Mouse (Mus musculus): ENCODE results near the gene Frmpd2. TPM values are rescaled to one million over a fixed set of nuclear protein-coding genes. Genes with fewer than 3 reads are reported as not detected.

Frmpd2 gene
- total and polyA plus RNA-seq, 2 experiments: not detected

DNA sequence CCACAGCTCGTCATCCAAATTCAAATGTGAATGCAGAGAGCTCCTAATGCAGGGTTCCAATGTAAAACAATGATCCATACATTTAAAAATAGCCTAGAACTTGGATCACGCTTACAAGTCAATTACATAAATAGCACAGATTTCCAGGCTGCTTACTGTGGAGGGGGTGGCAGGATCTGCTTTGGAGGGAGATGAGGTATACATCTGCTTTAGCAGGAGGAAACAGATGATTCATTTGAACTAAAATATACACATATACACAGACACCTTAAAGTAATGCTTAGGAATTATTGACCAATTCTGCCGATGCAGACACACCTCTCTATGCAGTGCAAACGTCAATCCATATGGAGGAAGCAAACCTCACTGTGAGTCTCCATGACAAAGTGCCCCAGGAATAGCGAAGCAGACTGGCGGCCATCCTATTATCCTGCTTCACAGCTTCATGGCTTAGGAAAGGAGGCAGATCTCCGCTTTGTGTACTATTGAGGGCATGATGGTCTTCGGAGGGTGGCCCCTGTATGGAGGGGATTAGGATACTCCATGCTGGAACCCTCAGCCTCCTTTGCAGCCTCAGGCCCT lies 59.9 kb downstream of the Frmpd2 start:
- Histone ChIP-seq H3K4me3 (ENCODE audit: insufficient read depth, low read depth, low read length) (no peak overlapping the region), H3K36me3 (ENCODE audit: control insufficient read depth, insufficient read depth, low read length) (no peaks in the 10 kb centered on the region), H3K27ac (replicated peaks; ENCODE audit: insufficient read depth, low read depth, low read length) (no peak overlapping the region), H3K4me1 (ENCODE audit: control insufficient read depth, insufficient read depth, low read length) (no peaks in the 10 kb centered on the region), H3K27me3 (ENCODE audit: control insufficient read depth, insufficient read depth, low read length) (peaks cover 2% of the 10 kb centered on the region; the same call in 1 of the 2 replicates), H3K9ac (ENCODE audit: low read depth, low read length) (no peak overlapping the region), H3K79me2 (ENCODE audit: control insufficient read depth, insufficient read depth, low read length) (no peaks in the 10 kb centered on the region)
- DNase-seq (ENCODE audit: extremely low read depth, low read depth, low spot score): no peak
- TF ChIP-seq POLR2A (IDR thresholded peaks at IDR 0.05; ENCODE audit: extremely low read depth, insufficient read depth, low read length) (no peak), CTCF (IDR thresholded peaks at IDR 0.05; ENCODE audit: low read depth, low read length) (no peak)
- WGBS: 80% methylated on average over 8 of the region's 8 CpGs

- Histone ChIP-seq H3K79me2 (ENCODE audit: control insufficient read depth, insufficient read depth, low read length) (no peaks in the 10 kb centered on the region), H3K4me1 (ENCODE audit: control insufficient read depth, insufficient read depth, low read length) (no peaks in the 10 kb centered on the region), H3K4me3 (ENCODE audit: insufficient read depth, low read depth, low read length) (no peak overlapping the region), H3K27ac (replicated peaks; ENCODE audit: insufficient read depth, low read depth, low read length) (no peak overlapping the region), H3K36me3 (ENCODE audit: control insufficient read depth, insufficient read depth, low read length) (no peaks in the 10 kb centered on the region), H3K9ac (ENCODE audit: low read depth, low read length) (no peak overlapping the region), H3K27me3 (ENCODE audit: control insufficient read depth, insufficient read depth, low read length) (peaks cover 2% of the 10 kb centered on the region; the same call in 1 of the 2 replicates)
- 77% methylated on average over 5 of the region's 5 CpGs for WGBS
- no peak for DNase-seq (ENCODE audit: extremely low read depth, low read depth, low spot score)
- TF ChIP-seq POLR2A (IDR thresholded peaks at IDR 0.05; ENCODE audit: extremely low read depth, insufficient read depth, low read length) (no peak), CTCF (IDR thresholded peaks at IDR 0.05; ENCODE audit: low read depth, low read length) (no peak)
These were observed 61.3 kb downstream of the Frmpd2 start for GRCm38 (mm10) chr14:33532792-33533191.

DNA sequence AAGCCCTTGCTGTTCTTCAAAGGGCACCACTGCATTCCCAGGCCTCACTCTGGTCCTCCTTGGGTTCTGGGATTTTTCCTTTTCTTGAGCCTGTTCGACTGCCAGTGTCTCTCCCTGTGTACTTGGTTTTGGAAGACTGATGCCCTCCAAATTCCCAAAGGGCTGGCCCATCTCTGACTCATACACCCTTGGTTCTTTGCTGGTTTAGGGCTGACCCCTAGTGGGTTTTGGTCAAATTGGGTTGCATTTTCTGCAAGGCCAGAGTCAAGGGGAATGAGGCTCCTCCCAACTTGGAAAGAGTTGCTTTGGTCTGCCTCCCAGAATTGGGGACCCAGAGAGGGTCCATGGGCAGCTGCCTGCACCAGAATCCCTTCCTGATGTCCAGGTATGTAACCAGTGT lies 62.0 kb downstream of the Frmpd2 start:
- DNase-seq (ENCODE audit: extremely low read depth, low read depth, low spot score): no peak

GRCm38 (mm10) chr14:33535317-33535716 lies 63.8 kb downstream of the Frmpd2 start:
- no peak overlapping the region for H3K4me3 ChIP-seq (ENCODE audit: insufficient read depth, low read depth, low read length)
- 75% methylated on average over 6 of the region's 6 CpGs for WGBS
- H3K4me1 ChIP-seq (ENCODE audit: control insufficient read depth, insufficient read depth, low read length): no peaks in the 10 kb centered on the region
- DNase-seq (ENCODE audit: extremely low read depth, low read depth, low spot score): no peak
- H3K9ac ChIP-seq (ENCODE audit: low read depth, low read length): no peak overlapping the region
- H3K27ac ChIP-seq (replicated peaks; ENCODE audit: insufficient read depth, low read depth, low read length): no peak overlapping the region
- no peaks in the 10 kb centered on the region for H3K36me3 ChIP-seq (ENCODE audit: control insufficient read depth, insufficient read depth, low read length)
- H3K79me2 ChIP-seq (ENCODE audit: control insufficient read depth, insufficient read depth, low read length): no peaks in the 10 kb centered on the region
- H3K27me3 ChIP-seq (ENCODE audit: control insufficient read depth, insufficient read depth, low read length): no peaks in the 10 kb centered on the region; the same call in 1 of the 2 replicates
- no peak for TF ChIP-seq POLR2A (IDR thresholded peaks at IDR 0.05; ENCODE audit: extremely low read depth, insufficient read depth, low read length)
- no peak for TF ChIP-seq CTCF (IDR thresholded peaks at IDR 0.05; ENCODE audit: low read depth, low read length)

More for the DNA sequence above, 62.0 kb downstream of the Frmpd2 start:
- Histone ChIP-seq H3K36me3 (ENCODE audit: control insufficient read depth, insufficient read depth, low read length) (no peaks in the 10 kb centered on the region), H3K27me3 (ENCODE audit: control insufficient read depth, insufficient read depth, low read length) (no peaks in the 10 kb centered on the region; the same call in 1 of the 2 replicates), H3K27ac (replicated peaks; ENCODE audit: insufficient read depth, low read depth, low read length) (no peak overlapping the region), H3K9ac (ENCODE audit: low read depth, low read length) (no peak overlapping the region), H3K4me1 (ENCODE audit: control insufficient read depth, insufficient read depth, low read length) (no peaks in the 10 kb centered on the region), H3K79me2 (ENCODE audit: control insufficient read depth, insufficient read depth, low read length) (no peaks in the 10 kb centered on the region), H3K4me3 (ENCODE audit: insufficient read depth, low read depth, low read length) (no peak overlapping the region)
- WGBS: 32% methylated on average over 1 of the region's 1 CpGs
- TF ChIP-seq POLR2A (IDR thresholded peaks at IDR 0.05; ENCODE audit: extremely low read depth, insufficient read depth, low read length): no peak
- no peak for TF ChIP-seq CTCF (IDR thresholded peaks at IDR 0.05; ENCODE audit: low read depth, low read length)

DNA sequence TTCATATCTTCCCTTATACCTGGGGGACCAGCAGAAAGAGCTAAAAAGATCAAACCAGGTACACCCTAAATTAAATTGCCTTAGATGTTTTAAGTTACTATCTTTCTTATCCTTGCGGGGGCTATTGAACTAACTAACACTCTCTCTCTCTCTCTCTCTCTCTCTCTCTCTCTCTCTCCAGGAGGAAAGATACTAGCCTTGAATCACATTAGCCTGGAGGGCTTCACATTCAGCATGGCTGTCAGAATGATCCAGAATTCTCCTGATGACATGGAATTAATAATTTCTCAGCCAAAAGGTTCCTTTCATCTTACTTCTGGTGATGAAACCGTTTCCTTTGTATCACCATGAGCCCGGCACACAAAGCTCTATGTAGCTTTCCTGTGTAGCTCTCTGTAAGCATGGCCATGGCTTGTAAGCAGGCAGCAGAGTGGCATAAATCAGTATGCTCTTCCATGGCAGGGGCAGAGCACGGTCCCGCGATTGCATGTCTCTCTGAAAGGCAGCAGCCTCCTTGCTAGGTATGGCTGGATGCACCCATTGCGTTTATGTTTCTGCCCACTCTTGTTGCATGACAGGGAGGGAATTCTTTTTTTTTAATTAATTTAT lies 68.2 kb downstream of the Frmpd2 start:
- WGBS: 81% methylated on average over 7 of the region's 7 CpGs
- DNase-seq (ENCODE audit: extremely low read depth, low read depth, low spot score): no peak
- no peaks in the 10 kb centered on the region for H3K4me1 ChIP-seq (ENCODE audit: control insufficient read depth, insufficient read depth, low read length)

GRCm38 (mm10) chr14:33545565-33546143 lies 74.2 kb downstream of the Frmpd2 start:
- 84% methylated on average over 8 of the region's 8 CpGs for WGBS
- H3K27me3 ChIP-seq (ENCODE audit: control insufficient read depth, insufficient read depth, low read length): no peaks in the 10 kb centered on the region
- H3K27ac ChIP-seq (replicated peaks; ENCODE audit: insufficient read depth, low read depth, low read length): no peak overlapping the region
- H3K79me2 ChIP-seq (ENCODE audit: control insufficient read depth, insufficient read depth, low read length): no peaks in the 10 kb centered on the region
- no peak for DNase-seq (ENCODE audit: extremely low read depth, low read depth, low spot score)
- H3K4me1 ChIP-seq (ENCODE audit: control insufficient read depth, insufficient read depth, low read length): no peaks in the 10 kb centered on the region
- no peak overlapping the region for H3K4me3 ChIP-seq (ENCODE audit: insufficient read depth, low read depth, low read length)
- no peak for TF ChIP-seq POLR2A (IDR thresholded peaks at IDR 0.05; ENCODE audit: extremely low read depth, insufficient read depth, low read length)
- TF ChIP-seq CTCF (IDR thresholded peaks at IDR 0.05; ENCODE audit: low read depth, low read length): no peak
- H3K36me3 ChIP-seq (ENCODE audit: control insufficient read depth, insufficient read depth, low read length): no peaks in the 10 kb centered on the region
- no peak overlapping the region for H3K9ac ChIP-seq (ENCODE audit: low read depth, low read length)

More for the DNA sequence above, 68.2 kb downstream of the Frmpd2 start:
- Histone ChIP-seq H3K79me2 (ENCODE audit: control insufficient read depth, insufficient read depth, low read length) (no peaks in the 10 kb centered on the region), H3K27ac (replicated peaks; ENCODE audit: insufficient read depth, low read depth, low read length) (no peak overlapping the region), H3K4me3 (ENCODE audit: insufficient read depth, low read depth, low read length) (no peak overlapping the region), H3K27me3 (ENCODE audit: control insufficient read depth, insufficient read depth, low read length) (no peaks in the 10 kb centered on the region), H3K36me3 (ENCODE audit: control insufficient read depth, insufficient read depth, low read length) (no peaks in the 10 kb centered on the region), H3K9ac (ENCODE audit: low read depth, low read length) (no peak overlapping the region)
- TF ChIP-seq POLR2A (IDR thresholded peaks at IDR 0.05; ENCODE audit: extremely low read depth, insufficient read depth, low read length): no peak
- no peak for TF ChIP-seq CTCF (IDR thresholded peaks at IDR 0.05; ENCODE audit: low read depth, low read length)

Data from liver, adult 2 months (tissue).